Mouse (Mus musculus): ENCODE data around the gene Alpk1.

The Alpk1 gene

GRCm38 (mm10) chr3:127694802-127695771 lies 85.2 kb downstream of the Alpk1 start:
- CTCF ChIA-PET: no interaction called here

- CTCF ChIA-PET: no interaction called here
Measured at GRCm38 (mm10) chr3:127691230-127691629, 89.1 kb downstream of the Alpk1 start.

DNA sequence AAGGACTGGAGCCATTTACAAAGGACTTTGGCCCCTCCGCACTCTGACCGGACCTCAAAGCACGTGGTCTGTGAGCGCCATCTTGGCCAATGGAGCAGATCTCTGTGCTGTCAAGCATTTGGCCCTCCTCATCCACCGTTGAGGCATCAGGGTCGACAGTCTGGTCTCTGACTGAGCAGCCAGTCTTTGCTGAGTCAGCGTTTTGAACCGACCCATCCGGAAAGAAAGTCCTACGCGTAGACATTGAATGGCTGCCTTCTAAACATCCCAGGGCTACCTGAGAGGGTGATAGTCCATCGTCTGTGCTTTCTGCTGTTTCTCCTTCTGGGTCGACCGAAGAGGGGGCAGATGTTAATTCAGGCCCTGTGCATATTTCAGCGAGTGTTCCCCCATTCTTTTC lies 100.6 kb downstream of the Alpk1 start:
- CTCF ChIA-PET: no interaction called here

DNA sequence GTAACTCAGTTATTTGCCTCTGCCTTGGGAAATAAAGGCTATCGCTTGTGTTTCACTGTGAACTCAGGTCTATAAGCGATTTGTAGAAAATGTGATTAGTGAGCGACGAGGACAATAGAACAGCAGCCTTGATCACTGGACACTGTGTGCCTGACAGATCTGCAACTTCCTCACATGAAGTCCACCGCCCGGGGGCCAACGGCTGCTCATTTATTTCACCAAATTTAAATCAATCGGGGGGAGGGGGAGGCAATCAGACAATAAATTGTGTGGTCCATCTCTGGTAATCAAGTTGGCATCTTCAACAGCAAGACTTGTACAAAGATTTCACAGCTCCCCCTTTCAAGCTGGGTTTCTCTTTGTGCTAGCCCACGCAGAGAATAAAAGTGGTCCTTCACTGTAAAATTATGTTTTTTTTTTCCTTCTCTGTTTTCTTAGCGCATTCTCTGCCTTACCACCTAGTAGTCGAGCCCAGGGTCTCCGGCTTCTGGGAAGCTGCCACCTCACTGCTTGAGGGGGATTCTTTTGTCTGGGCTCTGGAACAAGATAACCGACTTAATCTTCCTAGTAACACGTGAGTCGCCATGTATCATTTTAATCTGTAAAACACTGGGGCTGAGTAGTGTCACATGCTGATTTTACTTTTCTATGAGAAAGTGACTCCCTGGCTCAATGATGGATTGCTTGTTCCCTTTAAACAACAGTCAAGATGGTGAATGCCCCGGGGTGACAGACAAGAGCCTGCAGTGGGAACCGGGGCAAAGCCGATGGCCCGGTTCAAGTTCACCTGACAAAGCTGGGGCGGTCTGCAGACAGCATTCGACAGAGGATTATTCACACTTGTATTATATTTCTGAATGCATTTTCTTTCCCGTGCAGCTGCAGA lies 118.4 kb downstream of the Alpk1 start:
- CTCF ChIA-PET: no interaction called here

DNA sequence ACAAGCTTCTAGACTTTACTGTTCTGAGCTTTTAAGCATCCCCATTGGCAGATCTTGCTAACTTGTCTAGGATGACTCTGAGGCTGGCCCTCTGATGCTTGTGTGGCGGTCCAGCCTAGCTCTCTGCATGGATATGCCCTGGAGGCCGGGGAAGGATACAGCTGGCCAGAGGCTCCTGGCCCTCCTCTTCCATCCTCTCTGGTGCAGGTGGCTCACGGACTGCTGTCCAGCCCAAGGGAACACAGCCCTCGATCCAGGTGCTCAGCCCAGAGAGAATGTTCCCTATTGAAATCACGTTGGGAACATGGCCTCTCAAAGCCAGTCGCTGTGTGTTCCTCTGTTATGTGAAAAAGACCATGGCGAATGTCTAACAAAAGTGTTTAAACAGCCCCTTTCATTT lies 119.6 kb downstream of the Alpk1 start:
- CTCF ChIA-PET: no interaction called here

DNA sequence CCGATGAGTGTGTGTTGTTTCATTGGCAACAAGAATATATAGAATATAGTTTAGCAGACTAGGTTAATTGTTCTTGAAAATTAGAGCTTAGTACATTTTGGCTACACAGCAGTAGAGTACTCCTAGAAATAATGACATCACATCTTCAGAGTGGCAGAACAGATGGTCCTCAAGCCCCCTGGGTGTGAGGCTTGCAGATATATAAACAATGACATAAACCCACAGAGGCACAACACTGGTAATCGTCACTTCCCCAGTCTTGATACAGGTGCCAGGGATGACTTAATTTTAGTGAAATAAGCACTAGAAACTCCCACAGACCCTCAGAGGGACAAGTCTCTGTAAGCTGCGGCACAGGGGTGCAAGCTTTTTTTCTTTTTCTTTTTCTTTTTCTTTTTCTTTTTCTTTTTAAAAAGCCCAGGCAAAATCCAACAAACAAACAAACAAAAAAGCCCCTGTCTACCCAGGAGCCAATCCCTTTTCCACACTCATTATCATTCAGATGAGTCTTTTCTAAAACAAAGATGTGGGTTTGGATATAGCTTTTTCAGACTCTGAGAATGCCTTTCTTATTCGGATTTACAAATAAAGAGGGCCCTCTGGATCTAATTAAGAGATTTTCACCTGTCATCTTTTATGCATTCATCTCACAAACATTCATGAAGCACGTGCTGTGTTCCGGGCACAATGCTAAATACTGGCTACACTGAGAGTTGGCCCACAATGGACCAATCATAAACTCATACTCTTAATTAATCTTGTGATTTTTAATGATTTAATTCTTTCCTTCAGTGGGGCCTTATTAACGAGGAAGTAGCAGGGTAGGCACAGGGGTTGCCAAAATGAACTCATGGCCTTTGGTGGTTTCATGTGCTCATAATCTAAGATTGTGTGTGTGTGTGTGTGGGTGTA lies 128.3 kb downstream of the Alpk1 start:
- CTCF ChIA-PET: no interaction called here

- CTCF ChIA-PET: interaction anchor here (0.7 to 1.0 kb wide), 2 partner anchors 9 to 18 kb away, joined by 3 read pairs; no protein-coding TSS in a partner anchor
Measured at GRCm38 (mm10) chr3:127646156-127646825, 134.0 kb downstream of the Alpk1 start.

DNA sequence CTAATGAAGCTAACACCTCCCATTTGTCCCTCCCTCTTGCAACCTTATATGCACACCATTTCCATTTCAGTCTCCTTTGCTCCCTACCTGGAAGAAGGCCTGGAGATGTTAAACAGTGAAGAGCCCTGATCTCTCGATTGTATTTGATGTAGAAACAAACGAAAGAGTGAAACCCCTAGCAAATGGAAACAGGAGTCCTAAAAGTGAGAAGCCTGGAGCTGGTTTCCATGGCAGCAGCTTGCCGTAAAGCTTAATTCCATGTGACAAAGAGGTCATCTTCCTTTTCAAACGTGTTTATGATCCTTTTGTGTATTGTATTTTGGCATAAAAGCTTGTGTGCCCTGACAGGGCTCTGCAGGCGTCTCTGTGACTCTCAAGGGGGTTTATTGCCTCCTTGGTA lies 138.1 kb downstream of the Alpk1 start:
- CTCF ChIA-PET: no interaction called here

GRCm38 (mm10) chr3:127640762-127641700 lies 139.3 kb downstream of the Alpk1 start:
- CTCF ChIA-PET: interaction anchor here (0.6 to 1.6 kb wide), 5 partner anchors 12 to 185 kb away, joined by 3 to 6 read pairs (median 4); no protein-coding TSS in a partner anchor

DNA sequence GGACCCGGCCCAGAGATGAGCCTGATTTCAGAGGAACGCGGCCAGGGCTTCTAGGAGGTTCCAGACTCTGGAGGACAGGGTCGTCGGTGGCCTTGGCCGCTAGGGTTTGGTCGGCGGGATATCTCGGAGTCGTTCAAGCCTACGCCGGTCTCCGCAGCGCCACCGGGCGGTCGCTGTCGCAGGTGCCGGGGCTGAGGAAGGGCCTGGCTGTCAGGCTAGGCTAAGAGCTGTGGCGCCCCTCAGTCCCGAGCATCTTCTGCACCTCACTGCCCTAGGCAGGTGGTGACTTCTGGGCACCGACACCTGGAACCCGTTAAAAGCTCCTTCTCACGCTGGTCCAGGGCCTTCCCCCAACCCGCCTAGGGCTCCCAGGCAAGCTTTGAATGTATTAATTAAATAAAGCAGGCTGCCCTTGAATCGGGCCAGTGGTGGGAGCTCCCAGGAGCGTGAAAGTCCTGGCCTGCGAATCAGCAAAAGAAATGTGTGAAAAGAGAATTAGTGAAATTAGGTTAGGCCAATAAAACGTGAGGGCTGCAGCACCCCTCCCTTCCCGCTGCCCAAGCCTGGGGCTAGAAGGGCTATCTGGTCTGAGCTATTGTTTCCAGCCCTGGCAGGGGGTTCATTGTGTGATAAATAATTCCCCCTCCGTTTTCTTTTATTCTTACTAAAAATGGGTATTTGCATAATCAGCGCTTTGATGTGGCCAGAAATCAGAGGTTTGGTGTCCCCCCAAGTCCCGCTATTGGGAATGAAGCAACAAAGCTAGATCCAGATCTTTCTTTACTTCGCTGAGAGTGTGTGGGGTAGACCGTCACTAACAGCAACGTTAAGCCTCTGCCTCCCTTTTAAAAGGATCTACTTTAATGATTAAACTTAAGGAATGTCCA lies 140.2 kb downstream of the Alpk1 start:
- CTCF ChIA-PET: interaction anchor here (1.2 to 1.6 kb wide), 3 partner anchors 11 to 14 kb away, joined by 3 to 5 read pairs (median 4); no protein-coding TSS in a partner anchor

DNA sequence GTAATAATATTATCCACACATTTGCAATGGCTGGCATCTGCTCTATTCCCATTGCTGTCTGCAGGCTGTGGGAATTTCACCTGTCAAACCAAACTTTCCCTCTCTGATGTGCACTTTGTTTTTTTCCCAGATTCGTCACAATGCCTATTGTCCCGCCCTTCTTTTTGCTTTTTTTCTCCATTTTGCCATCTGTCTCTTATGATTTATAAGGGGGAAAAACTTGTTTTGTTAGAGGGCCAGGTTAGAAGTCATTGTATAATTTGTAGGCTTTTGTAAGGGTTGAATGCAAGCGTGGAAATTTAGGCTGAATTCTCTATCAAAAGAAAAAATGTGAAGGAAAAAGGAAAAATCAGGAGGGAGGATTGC lies 145.4 kb downstream of the Alpk1 start:
- CTCF ChIA-PET: interaction anchor here (1.0 kb wide), 1 partner anchor 9 kb away, joined by 3 read pairs; no protein-coding TSS in a partner anchor

DNA sequence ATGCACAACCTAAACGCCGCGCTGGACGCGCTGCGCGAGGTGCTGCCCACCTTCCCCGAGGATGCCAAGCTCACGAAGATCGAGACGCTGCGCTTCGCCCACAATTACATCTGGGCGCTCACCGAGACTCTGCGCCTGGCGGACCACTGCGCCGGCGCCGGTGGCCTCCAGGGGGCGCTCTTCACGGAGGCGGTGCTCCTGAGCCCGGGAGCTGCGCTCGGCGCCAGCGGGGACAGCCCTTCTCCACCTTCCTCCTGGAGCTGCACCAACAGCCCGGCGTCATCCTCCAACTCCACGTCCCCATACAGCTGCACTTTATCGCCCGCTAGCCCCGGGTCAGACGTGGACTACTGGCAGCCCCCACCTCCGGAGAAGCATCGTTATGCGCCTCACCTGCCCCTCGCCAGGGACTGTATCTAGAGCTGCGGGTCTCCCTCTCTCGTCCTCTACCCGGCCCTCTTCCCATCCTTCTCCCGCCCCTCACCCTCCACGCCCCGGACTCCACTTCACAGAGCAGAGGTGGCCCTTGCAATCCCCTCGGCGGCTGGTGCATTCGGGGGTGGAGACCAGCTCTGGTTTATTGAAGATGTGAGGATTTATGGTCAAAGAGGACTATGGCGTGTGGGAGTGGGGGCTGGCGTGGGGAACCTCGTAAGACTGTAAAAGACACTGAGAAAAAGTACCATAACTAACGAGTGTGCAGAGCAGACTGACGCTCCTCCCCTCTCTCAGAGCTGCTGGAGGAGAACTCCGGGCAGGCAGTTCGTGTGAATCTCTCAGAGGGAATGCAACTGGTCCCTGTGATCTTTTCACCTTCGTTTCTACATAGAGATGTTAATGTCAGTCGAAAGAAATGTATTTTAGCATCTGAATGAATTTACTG lies 146.0 kb downstream of the Alpk1 start:
- CTCF ChIA-PET: interaction anchor here (0.7 to 1.0 kb wide), 3 partner anchors 8 to 128 kb away, joined by 3 to 4 read pairs (median 3); no protein-coding TSS in a partner anchor

DNA sequence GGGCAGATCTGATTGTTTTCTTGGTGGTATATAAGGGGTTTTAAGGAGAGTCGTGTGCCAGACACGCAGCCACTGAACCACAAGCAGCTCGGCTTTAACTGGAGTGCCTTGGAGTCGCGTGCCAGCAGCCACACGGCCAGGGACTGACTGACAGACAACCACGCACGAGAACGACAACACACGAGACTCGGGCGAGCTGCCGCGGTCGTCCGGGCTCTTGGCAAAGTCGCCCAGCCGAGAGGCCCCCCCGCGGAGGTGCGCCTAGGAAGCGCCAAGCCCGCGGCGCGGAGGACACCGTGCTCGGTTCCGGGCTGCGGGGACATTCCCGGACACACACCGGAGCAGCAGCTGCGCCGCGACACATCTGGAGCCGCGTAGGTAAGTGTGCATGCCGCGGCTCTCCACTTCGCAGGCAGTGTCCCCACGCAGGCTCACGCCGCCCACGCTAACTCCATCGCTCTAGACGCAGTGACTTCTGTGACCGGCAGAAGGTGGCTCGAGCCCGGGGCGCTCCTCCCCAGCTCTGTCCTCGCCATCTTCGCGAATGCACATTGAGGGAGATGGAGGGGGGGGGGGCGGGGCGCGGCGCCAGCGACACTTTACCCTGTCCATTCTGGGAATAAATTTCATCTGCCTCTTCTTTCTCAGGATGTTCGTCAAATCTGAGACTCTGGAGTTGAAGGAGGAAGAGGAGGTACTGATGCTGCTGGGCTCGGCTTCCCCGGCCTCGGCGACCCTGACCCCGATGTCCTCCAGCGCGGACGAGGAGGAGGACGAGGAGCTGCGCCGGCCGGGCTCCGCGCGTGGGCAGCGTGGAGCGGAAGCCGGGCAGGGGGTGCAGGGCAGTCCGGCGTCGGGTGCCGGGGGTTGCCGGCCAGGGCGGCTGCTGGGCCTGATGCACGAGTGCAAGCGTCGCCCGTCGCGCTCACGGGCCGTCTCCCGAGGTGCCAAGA lies 147.0 kb downstream of the Alpk1 start, which contains the start of gene Neurog2:
Gene Neurog2 (plus strand): TSS at position 56 of the 953 bp plus-strand sequence.
- CTCF ChIA-PET: interaction anchor here (0.6 to 0.8 kb wide), 4 partner anchors 80 to 1121 kb away, joined by 3 to 5 read pairs (median 4); no protein-coding TSS in a partner anchor

- CTCF ChIA-PET: interaction anchor here (0.6 kb wide), 3 partner anchors 14 to 1122 kb away, joined by 3 to 5 read pairs (median 4); no protein-coding TSS in a partner anchor
Measured at GRCm38 (mm10) chr3:127632531-127632930, 147.8 kb downstream of the Alpk1 start.

GRCm38 (mm10) chr3:127631582-127631981 lies 148.7 kb downstream of the Alpk1 start:
- CTCF ChIA-PET: no interaction called here

Data from spleen, embryonic (tissue).